Mouse (Mus musculus) hindbrain, embryonic 10.5 days (tissue): ENCODE results near the gene Gngt1. TPM values are rescaled to one million over a fixed set of nuclear protein-coding genes. Genes with fewer than 3 reads are reported as not detected.

Experiments used
- DNase-seq: peaks from one replicate; pipeline ENCODE4 v3.0.0-alpha.2; 2017; ENCODE audit warnings: low spot score
- H3K27ac ChIP-seq: fragments of 300-500 bp; sonication (generic); 2 replicates; pipeline ENCODE4 v1.5.1; 2016; ENCODE audit warnings: mild to moderate bottlenecking, moderate library complexity
- H3K27me3 ChIP-seq: fragments of 300-500 bp; sonication (generic); 2 replicates; pipeline ENCODE4 v1.6.1; 2016; ENCODE audit warnings: mild to moderate bottlenecking; ENCODE audit not compliant: poor library complexity, insufficient read depth, severe bottlenecking
- H3K36me3 ChIP-seq: fragments of 300-500 bp; sonication (generic); 2 replicates; pipeline ENCODE4 v1.6.1; 2016; ENCODE audit warnings: mild to moderate bottlenecking, moderate library complexity
- H3K4me1 ChIP-seq: fragments of 300-500 bp; sonication (generic); replicated peaks from 2 replicates; pipeline ENCODE4 v1.6.1; 2016; ENCODE audit warnings: mild to moderate bottlenecking
- H3K4me3 ChIP-seq: fragments of 300-500 bp; sonication (generic); 2 replicates; pipeline ENCODE4 v1.5.1; 2016; ENCODE audit warnings: mild to moderate bottlenecking, moderate library complexity
- H3K9me3 ChIP-seq: fragments of 300-500 bp; sonication (generic); 2 replicates; pipeline ENCODE4 v1.6.1; 2016; ENCODE audit warnings: mild to moderate bottlenecking, moderate library complexity
- WGBS: fragments of 180-500 bp; shearing (Covaris S2); methylation state at CpG from one replicate; pipeline ENCODE4 v1.1.7; 2016; 5-methylcytosine and 5-hydroxymethylcytosine counted together
- polyA plus RNA-seq: library from polyadenylated mRNA; unstranded; fragments of >200 nt; fragmentation: Nextera tagmentation; extraction: Ambion mirVana; gene quantifications from 2 replicates; pipeline ENCODE4 v1.2.1, GENCODE M21; 2016

Gngt1 gene
- polyA plus RNA-seq, 1 experiment from 2014 or later = not detected

DNA sequence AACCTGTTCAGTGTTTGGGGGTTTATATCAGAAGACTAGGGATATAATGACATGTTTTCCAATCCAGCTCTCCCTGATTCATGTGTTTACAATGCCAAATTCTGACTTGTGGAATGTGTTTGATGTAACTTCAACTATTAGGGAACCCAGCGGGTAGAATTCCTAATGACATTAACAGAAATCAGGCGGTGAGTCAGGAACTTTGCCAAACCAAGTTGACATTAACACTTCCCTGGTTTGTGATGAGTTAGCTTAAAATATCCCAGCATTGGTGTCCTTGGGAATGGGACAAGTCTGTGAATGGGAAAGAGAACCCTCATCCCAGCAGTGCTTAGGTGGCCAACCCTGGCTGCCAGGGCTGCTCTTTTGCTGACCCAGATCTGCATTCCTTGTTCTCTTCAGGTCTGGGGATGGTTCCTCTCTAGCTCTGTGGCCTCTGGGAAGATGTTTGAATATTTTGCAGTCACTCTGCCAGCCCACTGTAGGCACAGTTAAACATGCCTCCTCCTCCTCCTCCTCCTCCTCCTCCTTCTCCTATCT, 15.0 kb downstream of the Gngt1 start:
- no peaks in the 10 kb centered on the region for H3K9me3 ChIP-seq
- WGBS = 79% methylated on average over 2 of the region's 2 CpGs
- H3K4me3 ChIP-seq = no peak overlapping the region
- H3K4me1 ChIP-seq = peaks cover 9% of the 10 kb centered on the region
- H3K27ac ChIP-seq = no peak overlapping the region
- DNase-seq = no peak
- H3K36me3 ChIP-seq = no peaks in the 10 kb centered on the region
- H3K27me3 ChIP-seq = no peaks in the 10 kb centered on the region

GRCm38 (mm10) chr6:4009548-4009947, 16.0 kb downstream of the Gngt1 start:
- no peaks in the 10 kb centered on the region for H3K9me3 ChIP-seq
- no peak overlapping the region for H3K27ac ChIP-seq
- no peak for DNase-seq
- no peaks in the 10 kb centered on the region for H3K27me3 ChIP-seq
- H3K36me3 ChIP-seq = no peaks in the 10 kb centered on the region
- no peak overlapping the region for H3K4me3 ChIP-seq
- no peaks in the 10 kb centered on the region for H3K4me1 ChIP-seq

- DNase-seq = no peak
- Histone ChIP-seq H3K36me3 (no peaks in the 10 kb centered on the region), H3K9me3 (no peaks in the 10 kb centered on the region), H3K27ac (no peak overlapping the region), H3K4me1 (no peaks in the 10 kb centered on the region), H3K27me3 (no peaks in the 10 kb centered on the region), H3K4me3 (no peak overlapping the region)
- WGBS = 66% methylated on average over 1 of the region's 1 CpGs
Measured at GRCm38 (mm10) chr6:4022645-4023044, 29.1 kb downstream of the Gngt1 start.

- no peak for DNase-seq
- Histone ChIP-seq H3K4me3 (no peak overlapping the region), H3K36me3 (no peaks in the 10 kb centered on the region), H3K27me3 (no peaks in the 10 kb centered on the region), H3K27ac (no peak overlapping the region), H3K9me3 (no peaks in the 10 kb centered on the region), H3K4me1 (no peaks in the 10 kb centered on the region)
- 81% methylated on average over 2 of the region's 2 CpGs for WGBS
Measured at GRCm38 (mm10) chr6:4026367-4026766, 32.8 kb downstream of the Gngt1 start.

DNA sequence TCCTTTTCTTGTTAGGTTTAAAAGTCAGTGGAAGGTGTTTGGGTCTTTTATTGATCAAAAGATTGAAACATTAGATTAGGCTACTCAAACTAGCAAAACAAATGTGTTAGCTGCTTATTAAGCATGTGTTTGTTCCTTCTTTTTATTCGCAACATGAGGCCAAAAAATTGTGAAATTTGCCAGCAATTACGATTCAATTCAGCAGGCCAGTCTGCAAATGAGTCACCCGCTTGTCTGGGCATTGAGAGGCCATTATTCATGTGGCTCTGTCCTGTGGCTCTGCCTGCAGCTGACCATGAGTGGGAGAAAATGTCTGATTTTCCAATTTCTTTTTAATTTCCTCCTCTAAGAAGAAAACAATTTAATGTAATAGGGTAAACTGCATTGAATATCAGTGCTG, 37.4 kb downstream of the Gngt1 start:
- H3K27me3 ChIP-seq = no peaks in the 10 kb centered on the region
- no peaks in the 10 kb centered on the region for H3K9me3 ChIP-seq
- no peaks in the 10 kb centered on the region for H3K4me1 ChIP-seq
- no peak overlapping the region for H3K4me3 ChIP-seq
- H3K27ac ChIP-seq = no peak overlapping the region
- 88% methylated on average over 3 of the region's 3 CpGs for WGBS
- DNase-seq = no peak
- no peaks in the 10 kb centered on the region for H3K36me3 ChIP-seq

DNA sequence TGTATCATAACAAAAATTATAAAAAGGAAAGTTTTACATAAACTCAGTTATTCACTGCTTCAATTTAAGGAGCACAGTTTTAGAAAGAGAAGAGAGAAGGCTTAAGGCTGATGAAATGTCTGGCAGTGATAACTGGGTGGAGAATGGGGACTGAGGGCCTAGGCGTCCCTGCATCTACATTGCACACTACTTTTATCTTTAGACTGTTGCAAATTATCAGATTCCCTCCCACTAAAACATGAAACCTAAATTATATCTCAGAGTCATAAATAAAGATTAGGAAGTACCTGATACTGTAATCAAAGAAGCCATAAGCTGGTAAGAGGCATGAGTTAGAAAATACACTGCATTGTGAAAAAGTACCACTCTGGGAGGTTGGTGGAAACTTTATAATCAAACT, 48.2 kb downstream of the Gngt1 start:
- H3K27ac ChIP-seq = no peak overlapping the region
- H3K9me3 ChIP-seq = no peaks in the 10 kb centered on the region
- H3K27me3 ChIP-seq = no peaks in the 10 kb centered on the region
- DNase-seq = no peak
- no peaks in the 10 kb centered on the region for H3K4me1 ChIP-seq
- no peaks in the 10 kb centered on the region for H3K36me3 ChIP-seq
- WGBS = 93% methylated on average over 1 of the region's 1 CpGs
- H3K4me3 ChIP-seq = no peak overlapping the region

Other genes with a start within 250 kb of the Gngt1 start
- 0.25 and 0.55 TPM in 2 replicates for gene Calcr, start 229.1 kb upstream of the Gngt1 start, polyA plus RNA-seq
- 0.42 and 0.45 TPM in 2 replicates for gene Tfpi2, start 4.9 kb upstream of the Gngt1 start, polyA plus RNA-seq
- 34.6 and 36.9 TPM in 2 replicates for gene Gng11, start 10.1 kb downstream of the Gngt1 start, polyA plus RNA-seq
- 49.7 and 56.3 TPM in 2 replicates for gene Bet1, start 93.2 kb downstream of the Gngt1 start, polyA plus RNA-seq